Mouse (Mus musculus): Measurements from ENCODE around the gene Acsf3.
A peak's percentile ranks its signal among the peaks of the same experiment; 100 is the strongest.

Gene Acsf3

DNA sequence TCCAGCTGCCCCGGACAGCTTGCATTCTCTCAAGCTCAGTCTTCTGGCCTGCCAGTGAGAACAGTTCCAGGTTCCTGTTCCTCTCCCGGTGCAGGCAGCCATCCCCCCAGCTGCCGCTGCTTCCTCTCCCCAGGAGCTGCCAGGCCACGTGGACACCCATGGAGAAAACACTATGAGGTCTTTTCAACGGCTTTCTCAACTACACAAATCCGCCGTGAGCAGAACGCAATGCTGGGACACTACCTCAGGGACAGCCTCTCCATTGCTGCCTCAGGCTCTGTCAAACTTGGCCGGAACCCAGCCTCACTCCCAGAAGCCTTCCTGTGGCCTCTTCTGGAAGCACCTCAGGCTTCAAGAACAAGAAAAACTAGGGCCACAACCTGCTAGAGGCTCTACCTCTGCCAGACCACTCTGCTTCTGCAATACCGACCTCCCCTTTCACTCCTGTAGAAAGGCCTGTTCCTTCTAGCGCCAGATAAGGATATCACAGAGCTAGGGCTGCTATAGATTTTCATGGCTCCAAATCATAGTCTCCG is 12.5 kb upstream of the Acsf3 start:
- DNase-seq: no peak

DNA sequence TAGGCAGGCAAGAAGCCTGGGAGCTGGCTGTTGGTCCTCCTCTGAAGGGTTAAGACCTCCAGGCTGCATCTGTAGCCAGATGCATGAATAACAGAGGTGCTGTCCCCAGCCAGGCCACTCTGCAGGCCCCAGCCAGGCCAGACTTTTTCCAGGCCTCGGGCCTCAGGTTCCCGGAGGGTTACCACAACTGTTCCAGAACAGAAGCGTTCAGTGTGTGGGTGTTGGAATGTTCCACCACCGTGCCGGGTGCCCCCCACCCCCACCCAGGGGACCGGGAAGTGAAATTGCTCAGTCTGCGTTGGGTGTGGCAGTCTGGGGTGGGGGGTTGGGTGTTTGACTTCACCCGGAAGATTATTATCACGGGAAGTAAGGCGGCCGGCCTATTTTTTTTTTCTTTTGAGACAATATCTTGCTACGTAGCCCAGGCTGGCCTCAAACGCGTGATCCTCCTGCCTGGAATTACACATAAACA is 12.0 kb upstream of the Acsf3 start:
- no peak for DNase-seq

DNA sequence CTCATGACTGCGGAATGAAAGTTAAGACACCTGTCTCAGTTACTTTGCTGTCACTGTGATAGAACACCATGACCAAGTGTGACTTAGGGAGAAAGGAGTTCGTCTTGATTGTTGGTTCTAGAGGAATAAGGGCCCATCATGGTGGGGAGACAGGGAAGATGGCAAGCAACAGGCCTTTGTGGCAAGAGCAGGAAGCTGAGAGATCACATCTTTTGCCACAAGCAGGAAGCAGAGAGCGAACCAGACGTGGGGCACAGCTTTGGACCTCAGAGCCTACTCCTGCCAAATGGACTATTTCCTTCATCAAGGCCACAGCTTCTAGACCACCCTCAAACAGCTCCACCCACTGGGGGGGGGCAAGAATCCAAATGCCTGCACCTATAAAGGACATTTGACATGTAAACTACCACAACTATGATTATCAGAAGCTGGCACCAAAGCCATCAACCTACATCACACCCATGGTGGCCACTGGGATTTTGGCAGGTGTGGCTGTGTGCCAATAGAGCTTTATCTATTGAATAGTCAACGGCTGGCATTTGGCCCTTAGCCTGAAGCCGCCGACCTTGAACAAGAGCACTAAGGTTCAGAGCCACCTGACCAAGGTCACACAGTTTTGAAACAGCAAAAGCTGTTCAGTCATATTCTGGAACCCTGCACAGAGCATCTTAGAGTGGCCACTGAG is 10.4 kb upstream of the Acsf3 start:
- DNase-seq: no peak

DNA sequence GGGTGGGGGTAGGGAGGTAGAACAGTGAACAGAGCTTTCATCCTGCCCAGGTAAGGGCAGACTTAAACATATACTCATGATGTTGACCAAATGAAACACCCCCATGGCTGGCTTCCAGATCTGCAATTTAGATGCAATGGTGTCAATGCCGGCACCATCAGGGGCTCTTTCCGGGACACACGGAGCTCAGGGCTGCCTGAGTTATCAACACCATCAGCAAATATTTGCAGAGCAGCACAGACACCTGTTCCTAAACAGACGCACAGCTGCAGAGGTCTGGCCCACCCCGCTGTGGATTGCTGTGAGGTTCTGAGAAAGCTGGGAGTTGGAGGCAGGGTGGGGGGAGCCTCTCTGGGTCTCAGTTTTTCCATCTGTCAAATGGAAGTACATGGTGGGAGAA is 9.1 kb upstream of the Acsf3 start:
- no peak for DNase-seq

DNA sequence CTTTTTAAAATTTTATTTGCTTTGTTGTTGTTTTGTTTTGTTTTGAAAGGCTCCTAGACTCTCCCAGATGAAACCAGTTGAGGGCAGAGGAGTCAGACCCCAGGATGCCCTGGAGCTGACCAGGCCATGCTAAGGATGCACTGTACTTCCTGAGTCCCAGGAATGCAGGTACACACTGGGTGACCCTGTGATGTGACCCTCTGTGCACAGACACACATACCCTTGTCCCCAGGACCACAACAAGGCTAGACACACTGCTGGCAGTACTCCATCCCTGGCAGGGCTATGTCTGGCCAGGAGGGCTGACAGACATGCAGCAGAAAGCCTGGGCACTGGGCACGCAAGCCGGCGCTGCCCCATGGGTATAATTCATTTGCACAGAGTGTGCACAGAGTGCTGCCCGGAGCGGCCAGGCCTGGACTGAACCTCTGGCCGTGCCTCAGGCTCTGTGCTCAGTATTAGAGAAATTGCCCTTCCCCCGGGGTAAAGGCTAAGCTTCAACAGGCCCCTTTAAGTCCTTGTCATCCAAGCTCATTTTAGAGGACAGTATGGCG is 8.6 kb upstream of the Acsf3 start:
- DNase-seq: no peak

DNA sequence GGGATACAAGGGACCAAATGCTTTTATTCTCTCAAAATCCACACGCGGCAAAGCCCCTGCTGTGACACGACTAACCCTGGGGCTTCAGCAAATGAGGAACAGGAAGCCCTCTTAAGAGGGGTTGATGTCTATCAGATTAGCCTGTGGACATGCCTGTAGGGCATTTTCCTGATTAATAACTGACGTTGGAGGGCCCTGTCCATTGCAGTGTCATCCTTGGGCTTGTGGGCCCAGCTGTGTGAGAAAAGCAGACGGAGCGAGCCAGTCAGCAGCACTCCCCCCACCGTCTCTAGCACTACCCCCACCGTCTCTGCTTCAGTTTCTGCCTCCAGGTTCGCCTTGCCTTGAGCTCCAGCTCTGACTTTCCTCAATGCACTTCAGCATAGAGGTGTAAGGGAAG is 8.1 kb upstream of the Acsf3 start:
- no peak for DNase-seq

DNA sequence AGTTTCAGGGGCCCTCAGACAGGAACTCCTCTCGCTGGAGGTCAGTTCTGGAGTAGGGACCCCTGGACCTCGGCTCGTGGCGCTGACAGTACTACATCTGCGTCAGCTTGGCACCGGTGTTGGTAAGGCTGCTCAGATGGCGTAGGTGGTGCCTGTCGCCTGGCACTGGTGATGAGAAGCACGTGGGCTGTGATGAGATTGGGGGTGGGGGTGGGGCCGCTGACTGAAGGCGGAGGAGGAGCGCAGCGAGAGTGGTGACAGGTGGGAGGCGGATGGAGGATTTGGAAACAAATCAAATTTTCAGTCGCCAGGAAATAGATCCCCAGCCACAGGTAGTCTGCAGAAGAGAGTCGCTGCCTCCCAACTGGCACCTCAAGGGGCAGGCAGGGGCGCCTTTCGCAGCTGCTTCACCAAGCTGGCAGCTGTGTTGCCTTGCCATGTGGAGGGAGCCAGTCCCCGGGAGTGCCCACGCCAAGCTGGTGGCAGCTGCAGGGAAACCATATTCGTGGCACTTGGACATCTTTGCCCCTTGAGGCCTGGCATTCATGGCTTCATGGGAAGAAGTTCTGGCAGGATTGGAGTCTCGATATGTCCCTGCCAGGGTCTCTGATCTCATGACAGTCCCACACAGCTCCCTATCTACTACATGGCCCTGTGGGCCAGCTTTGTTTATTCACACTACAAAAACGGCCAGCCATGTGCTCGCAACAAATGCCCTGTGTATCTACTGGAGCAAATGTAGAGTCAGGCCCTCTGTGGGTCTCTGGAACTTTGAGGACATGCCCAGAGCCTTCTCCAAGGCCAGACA is 5.8 kb upstream of the Acsf3 start:
- DNase-seq: peak; percentile 83 to 87

DNA sequence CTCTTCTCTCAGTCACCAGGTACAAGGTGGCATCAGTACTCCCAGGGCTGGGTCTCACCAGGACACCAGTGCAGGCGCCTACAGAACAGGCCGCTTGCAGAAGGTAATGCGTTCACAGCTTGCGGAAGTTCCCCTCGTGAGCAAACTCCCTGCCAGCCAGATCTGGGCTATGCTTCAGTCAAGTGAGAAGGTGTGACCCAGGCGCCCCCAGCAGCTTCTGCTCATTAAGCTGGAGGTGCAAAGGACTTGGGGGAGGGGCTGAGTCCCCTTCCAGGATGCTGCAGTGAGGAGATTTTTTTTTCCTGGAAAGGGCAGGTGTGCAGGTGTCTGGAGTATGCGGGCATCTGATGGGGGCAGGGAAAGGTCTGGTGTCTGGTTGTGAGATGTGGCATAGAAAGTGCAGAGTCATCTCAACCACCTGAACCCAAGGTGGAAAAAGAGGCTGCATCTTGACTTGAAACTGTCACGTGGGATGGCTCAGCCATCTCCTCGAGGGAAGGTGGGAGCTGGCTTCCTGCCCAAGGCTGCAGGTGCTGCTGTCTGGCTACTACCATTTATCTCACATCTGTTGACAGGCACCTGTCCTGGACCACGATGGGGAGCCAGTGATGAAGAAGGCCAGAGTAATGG is 2.7 kb upstream of the Acsf3 start:
- peak in 1 of 2 experiments; percentile 32 for DNase-seq

DNA sequence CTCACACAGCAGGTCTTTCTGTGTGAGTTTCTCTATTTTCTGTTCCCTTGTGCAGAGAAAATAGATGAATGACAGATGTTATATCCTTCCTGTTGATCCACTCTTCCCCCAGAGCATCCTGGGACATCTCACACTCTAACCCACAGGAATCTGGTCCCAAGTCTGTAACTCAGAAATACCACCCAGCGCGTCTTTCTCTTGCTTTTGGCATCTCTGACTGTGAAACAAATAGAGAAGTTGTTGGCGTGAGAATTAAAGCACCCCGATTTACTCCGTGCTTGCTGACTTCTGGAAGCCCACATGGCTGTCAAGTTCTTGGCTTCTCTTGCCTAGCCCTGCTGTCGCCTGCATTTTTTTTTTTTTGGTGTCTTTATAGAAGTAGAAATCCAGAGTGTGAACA is 2.4 kb downstream of the Acsf3 start:
- no peak for DNase-seq

DNA sequence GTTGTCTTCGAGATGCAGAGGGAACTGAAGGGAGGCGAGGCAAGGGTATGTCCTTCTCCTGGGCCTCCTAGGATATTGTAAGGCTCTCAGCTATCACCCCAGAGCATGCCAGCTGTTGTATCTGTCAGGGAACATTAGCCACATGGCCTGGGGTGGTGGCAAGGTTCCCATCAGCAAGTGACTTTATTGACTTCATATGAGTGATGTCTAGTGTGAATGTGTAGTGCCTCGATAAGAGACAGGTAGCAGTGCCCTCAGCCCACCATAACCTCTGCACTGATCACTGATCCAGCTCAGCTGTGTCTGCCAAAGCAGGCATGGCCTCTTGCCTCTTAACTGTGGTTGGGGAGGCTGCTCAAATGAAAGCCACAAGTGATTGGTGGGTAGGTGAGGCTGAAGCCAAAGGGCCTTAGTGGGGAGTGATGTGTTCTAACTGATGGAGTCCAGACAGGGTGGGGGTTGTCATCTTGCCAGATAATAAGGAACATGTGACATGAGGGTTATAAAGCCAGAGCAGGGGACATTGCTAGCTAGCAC is 3.5 kb downstream of the Acsf3 start:
- DNase-seq: no peak

DNA sequence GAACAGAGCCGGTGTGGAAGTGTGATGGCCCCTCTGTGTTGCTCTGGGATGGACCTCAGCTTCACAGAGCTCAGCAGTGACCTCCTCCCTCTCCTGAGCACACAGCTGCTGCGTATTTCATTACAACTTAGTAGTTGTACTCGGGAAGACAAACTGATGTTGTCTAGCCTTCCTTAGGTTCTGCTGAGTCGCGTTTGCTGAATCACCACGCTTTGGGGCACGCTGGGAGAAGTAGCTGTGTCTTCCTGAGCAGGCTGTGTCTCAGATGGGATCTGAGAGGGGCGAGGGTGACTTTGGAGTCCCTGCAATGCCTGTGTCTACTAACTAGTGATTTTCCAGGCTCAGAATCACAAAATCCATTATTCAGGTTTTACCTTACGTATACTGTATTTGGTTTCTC is 4.0 kb downstream of the Acsf3 start:
- no peak for DNase-seq

DNA sequence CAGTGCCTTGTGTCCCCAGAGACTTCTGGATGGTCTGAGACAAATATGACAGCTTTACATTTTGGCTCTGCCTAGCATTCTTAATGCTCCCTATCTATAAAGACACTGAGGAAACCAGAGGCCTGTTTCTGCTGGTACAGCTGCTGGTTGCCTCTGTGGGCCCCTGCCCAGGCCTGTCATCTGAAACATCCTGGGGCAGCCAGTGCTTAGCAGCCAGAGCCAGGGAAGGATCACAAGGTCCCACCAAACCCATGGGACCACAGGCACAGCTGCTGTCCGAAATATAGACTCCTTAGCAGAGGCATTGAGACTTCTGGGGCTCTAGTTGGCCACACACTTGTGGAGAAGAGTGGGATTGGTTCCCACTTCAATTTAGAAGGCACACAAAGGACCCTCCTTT is 9.5 kb downstream of the Acsf3 start:
- DNase-seq: no peak

DNA sequence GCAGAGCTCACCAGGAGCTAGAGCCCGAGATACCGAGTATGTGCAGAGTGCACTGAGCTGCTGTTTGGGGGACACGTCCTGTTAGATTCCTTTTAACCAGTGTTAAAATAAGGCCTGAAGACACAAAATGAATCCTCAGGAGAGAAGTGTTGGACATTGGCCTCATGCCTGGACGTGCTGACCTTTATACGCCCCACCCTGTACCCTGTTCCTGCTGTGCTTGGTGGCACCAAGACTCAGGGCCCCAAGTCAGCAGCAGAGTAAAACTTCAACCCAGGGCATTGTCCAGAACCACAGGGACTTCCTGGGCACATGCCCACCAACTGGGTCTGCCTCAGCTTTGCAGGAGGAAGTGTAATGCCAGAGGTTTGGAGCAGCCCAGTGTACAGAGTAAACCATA is 14.5 kb downstream of the Acsf3 start:
- no peak for DNase-seq

DNA sequence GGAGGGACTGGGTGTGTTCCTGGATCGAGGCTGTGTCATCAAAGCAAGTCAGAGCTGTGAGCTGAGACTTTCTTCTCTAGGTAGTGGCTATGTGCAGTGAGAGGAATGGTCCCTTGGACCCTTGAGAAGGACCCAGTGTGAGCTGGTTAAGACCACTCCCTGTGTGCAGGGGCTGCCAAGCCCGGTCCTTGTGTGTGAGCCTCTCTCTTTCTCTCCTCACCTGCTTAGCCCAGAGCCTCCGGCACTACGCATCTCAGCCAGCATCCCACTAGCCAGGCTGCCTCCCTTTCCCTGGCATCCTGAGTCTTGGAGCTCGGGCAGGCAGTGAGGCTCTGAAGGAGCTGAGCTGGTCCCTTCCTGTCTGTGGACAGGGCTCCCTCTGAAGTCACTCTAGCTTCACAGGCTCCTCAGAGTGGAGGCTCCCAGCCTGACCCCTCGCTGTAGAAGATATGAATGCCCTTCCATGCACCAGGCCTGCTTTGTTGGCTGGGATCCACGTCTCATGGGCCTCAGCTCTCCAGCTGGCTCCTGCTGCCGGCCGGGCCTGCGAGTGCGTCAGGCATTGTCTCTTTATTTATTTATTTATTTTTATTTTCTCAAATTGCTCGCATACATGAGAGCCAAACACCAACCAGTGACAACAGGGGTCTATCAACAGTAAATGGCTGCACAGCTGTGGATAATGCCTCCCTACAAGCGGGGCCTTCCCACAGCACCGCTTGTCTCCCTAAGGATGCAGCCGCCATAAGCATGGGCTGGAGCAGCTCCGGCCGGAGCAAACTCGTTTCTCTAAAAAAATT is 18.3 kb downstream of the Acsf3 start:
- peak; percentile 75 to 85 for DNase-seq

DNA sequence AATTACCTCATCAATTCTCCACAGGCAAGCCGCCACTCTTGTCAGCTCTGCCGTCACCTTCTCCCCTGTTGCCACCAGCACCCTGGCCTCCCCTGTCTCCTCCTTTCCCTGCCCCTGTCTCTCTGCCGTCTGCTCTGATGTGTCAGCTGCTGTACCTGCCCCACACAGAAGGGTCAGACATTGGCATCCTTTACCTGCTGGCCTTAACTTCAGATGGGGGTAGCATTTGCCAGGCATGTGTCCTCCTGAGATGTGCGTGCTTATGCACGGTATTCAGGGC is 18.8 kb downstream of the Acsf3 start:
- no peak for DNase-seq

DNA sequence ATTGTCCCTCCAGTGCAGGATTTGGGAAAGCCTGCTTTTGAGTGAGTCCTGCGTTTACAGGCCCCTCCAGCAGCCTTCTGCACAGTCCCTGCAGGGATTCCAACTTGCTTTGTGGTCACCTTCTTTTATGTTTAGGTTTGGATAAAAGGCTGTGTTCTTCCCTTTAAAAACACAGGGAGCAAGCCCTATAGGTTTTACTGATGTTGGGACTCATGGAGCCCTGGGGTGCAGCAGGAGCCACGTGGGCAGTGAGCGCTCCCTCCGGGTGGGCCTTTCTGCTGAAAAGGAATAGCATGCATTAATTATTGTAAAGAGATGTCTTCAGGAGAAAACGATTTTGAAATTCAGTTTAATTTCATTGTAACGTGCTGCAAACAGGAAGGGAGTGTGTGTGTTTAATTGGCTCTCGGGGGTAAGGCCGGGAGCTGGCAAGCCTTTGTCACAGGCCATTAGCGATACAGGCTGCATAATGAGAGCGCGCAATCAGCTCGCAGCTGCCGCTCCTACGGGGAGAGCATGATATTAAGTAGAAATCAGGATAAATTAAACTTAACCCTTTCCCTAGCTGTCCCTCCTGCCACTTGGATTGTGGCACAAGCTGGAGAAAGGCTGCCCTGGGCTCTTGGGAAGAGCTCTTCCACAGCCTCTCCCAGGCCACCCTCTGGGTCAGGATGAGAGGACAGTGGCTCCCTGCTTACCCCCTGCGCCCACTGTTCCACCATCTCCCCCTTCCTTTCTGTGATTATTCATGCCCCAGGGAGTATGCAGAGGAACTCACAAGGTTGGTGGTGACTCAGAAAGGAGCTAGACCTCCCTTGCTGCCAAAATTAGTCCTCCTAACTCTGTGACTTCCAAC is 28.8 kb downstream of the Acsf3 start:
- peak; percentile 38 to 48 for DNase-seq

DNA sequence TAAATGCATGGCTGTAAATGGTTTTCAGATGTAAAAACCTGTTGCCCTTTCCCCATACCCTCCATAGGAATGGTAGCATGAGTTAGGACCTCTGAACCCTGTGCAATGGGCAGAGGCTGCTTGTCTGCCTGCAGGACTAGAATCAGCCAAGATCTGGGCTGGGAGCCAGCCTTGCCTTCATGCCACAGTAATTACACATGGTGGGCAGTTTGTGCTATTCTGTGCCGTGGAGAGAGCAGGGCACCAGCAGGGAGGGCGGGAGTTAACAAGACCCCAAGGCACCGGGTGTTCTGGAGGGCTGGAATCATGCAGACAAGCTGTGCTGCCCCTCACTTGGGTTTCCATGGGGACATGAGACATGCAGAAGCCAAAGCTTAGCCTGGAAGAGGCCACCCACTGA is 30.1 kb downstream of the Acsf3 start:
- peak; percentile 92 for DNase-seq

DNA sequence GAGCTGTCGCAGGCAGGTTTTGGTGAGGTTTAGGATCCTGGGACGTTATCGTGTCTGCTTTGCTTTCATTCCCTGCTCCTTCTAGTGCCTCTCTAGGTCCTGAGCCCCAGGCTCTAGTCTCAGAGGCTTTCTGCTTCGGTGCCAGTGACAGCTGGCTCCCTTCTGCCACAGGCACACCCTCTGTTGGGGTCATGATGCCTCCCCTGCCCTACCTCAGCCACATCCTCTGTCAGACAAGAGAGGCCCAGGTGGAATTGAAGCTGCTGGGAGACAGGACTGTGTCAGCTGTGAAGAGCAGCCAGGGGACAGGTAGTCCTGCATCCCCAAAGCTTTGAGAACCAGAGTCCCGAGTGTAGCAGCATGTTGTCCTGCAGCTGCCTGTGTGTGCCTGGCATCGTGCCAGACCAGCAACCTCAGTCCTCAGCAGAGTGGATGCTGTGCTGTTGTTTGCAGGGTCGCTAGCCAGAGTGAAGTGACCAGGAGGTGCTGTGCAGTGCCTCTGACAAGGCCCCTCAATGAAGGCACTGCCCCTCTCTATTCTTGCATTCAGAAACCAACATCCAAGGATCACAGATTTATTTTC is 31.8 kb downstream of the Acsf3 start:
- DNase-seq: peak in 1 of 2 experiments; percentile 36

DNA sequence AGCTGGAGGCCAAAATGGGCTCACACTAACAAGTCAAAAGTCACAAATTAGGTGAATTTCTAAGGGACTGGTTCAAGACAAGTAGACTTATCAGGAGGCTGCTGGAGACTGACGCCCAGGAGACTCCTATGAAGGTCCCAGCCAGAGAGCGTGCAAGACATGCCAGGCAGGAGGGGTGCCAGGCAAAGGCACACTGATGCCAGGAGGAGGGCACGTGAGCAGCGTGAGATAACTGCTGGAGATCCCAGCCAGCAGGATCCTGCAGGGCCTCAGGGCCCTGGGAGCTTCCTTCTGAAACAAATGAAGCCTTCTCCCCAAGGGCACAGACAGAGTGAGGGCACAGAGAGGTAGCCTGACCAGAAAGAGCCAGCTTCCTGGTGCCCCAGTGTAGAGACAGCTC is 32.6 kb downstream of the Acsf3 start:
- DNase-seq: peak in 1 of 2 experiments; percentile 42

DNA sequence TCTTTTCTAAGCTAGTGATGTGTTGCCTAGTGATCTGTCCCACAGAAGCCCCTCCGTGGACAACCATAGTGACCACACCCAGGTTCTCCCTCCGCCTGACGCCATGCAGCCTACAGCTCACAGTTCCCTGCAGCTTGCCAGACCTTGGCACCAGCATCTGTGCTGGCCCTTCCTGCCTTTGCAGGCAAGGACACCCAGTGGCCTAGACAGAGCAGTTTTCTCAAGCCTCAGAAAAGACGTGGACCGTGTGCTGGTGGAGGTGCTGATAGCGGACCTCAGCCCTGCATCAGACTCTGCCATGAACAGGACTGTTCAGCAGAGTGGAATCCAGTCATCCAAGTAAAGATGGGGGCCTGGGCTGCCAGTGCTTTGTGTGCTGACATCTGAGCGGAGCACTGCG is 35.1 kb downstream of the Acsf3 start:
- peak; percentile 52 to 68 for DNase-seq

Measured in cerebellum, postnatal 14 days (tissue).